Mouse (Mus musculus): ENCODE results near the gene Hectd3. TPM values are rescaled to one million over a fixed set of nuclear protein-coding genes. Genes with fewer than 3 reads are reported as not detected.

Gene Hectd3
- 6.4 and 7.9 TPM in 2 replicates for polyA plus RNA-seq (2011; ENCODE audit: insufficient read depth, insufficient read length, low read depth, missing spikeins)

- Histone ChIP-seq H3K4me3 (ENCODE audit: low read depth, low read length) (peak within 1 kb of the TSS; percentile 88), H3K9me3 (replicated peaks; ENCODE audit: control insufficient read depth, insufficient read depth, low read length, poor library complexity, severe bottlenecking) (no peaks in the 10 kb centered on the region), H3K9ac (ENCODE audit: low read depth, poor library complexity, severe bottlenecking) (peak within 1 kb of the TSS; percentile 75), H3K4me1 (ENCODE audit: control insufficient read depth, insufficient read depth, low read length) (no peaks in the 10 kb centered on the region), H3K27me3 (ENCODE audit: control insufficient read depth, insufficient read depth, low read length, poor library complexity, severe bottlenecking) (no peaks in the 10 kb centered on the region), H3K36me3 (ENCODE audit: control insufficient read depth, insufficient read depth, low read length, poor library complexity, severe bottlenecking) (no peaks in the 10 kb centered on the region), H3K27ac (ENCODE audit: insufficient read depth, low read length) (no peak within 1 kb of the TSS)
- no peak for TF ChIP-seq CTCF (IDR thresholded peaks at IDR 0.05; ENCODE audit: low read depth, low read length)
- no peak for TF ChIP-seq POLR2A (IDR thresholded peaks at IDR 0.05; ENCODE audit: insufficient read depth, low read length)
- TF ChIP-seq EP300 (IDR thresholded peaks at IDR 0.05; ENCODE audit: insufficient read depth, low read depth, low read length): no peak
These were observed at the start of gene Hectd3 for GRCm38 (mm10) chr4:116995131-116995797. Gene Hectd3 (plus strand): TSS chr4:116995317.

- TF ChIP-seq CTCF (IDR thresholded peaks at IDR 0.05; ENCODE audit: low read depth, low read length) (no peak), POLR2A (IDR thresholded peaks at IDR 0.05; ENCODE audit: insufficient read depth, low read length) (no peak), EP300 (IDR thresholded peaks at IDR 0.05; ENCODE audit: insufficient read depth, low read depth, low read length) (no peak)
These were observed 43.5 kb upstream of the Hectd3 start for GRCm38 (mm10) chr4:116951642-116952041.

GRCm38 (mm10) chr4:116954951-116955350 lies 40.2 kb upstream of the Hectd3 start:
- Histone ChIP-seq H3K9ac (ENCODE audit: low read depth, poor library complexity, severe bottlenecking) (no peak overlapping the region), H3K27ac (ENCODE audit: insufficient read depth, low read length) (no peak overlapping the region), H3K36me3 (ENCODE audit: control insufficient read depth, insufficient read depth, low read length, poor library complexity, severe bottlenecking) (no peaks in the 10 kb centered on the region), H3K4me1 (ENCODE audit: control insufficient read depth, insufficient read depth, low read length) (no peaks in the 10 kb centered on the region), H3K27me3 (ENCODE audit: control insufficient read depth, insufficient read depth, low read length, poor library complexity, severe bottlenecking) (no peaks in the 10 kb centered on the region), H3K9me3 (replicated peaks; ENCODE audit: control insufficient read depth, insufficient read depth, low read length, poor library complexity, severe bottlenecking) (no peaks in the 10 kb centered on the region), H3K4me3 (ENCODE audit: low read depth, low read length) (no peak overlapping the region)
- TF ChIP-seq CTCF (IDR thresholded peaks at IDR 0.05; ENCODE audit: low read depth, low read length) (no peak), POLR2A (IDR thresholded peaks at IDR 0.05; ENCODE audit: insufficient read depth, low read length) (no peak), EP300 (IDR thresholded peaks at IDR 0.05; ENCODE audit: insufficient read depth, low read depth, low read length) (no peak)

More at GRCm38 (mm10) chr4:116951642-116952041, 43.5 kb upstream of the Hectd3 start:
- no peak overlapping the region for H3K4me3 ChIP-seq (ENCODE audit: low read depth, low read length)
- H3K27me3 ChIP-seq (ENCODE audit: control insufficient read depth, insufficient read depth, low read length, poor library complexity, severe bottlenecking): no peaks in the 10 kb centered on the region
- no peak overlapping the region for H3K9ac ChIP-seq (ENCODE audit: low read depth, poor library complexity, severe bottlenecking)
- no peaks in the 10 kb centered on the region for H3K4me1 ChIP-seq (ENCODE audit: control insufficient read depth, insufficient read depth, low read length)
- H3K9me3 ChIP-seq (replicated peaks; ENCODE audit: control insufficient read depth, insufficient read depth, low read length, poor library complexity, severe bottlenecking): no peaks in the 10 kb centered on the region
- no peaks in the 10 kb centered on the region for H3K36me3 ChIP-seq (ENCODE audit: control insufficient read depth, insufficient read depth, low read length, poor library complexity, severe bottlenecking)
- H3K27ac ChIP-seq (ENCODE audit: insufficient read depth, low read length): no peak overlapping the region

GRCm38 (mm10) chr4:116976503-116976902 lies 18.6 kb upstream of the Hectd3 start:
- Histone ChIP-seq H3K36me3 (ENCODE audit: control insufficient read depth, insufficient read depth, low read length, poor library complexity, severe bottlenecking) (no peaks in the 10 kb centered on the region), H3K4me3 (ENCODE audit: low read depth, low read length) (no peak overlapping the region), H3K27me3 (ENCODE audit: control insufficient read depth, insufficient read depth, low read length, poor library complexity, severe bottlenecking) (no peaks in the 10 kb centered on the region), H3K9ac (ENCODE audit: low read depth, poor library complexity, severe bottlenecking) (no peak overlapping the region), H3K9me3 (replicated peaks; ENCODE audit: control insufficient read depth, insufficient read depth, low read length, poor library complexity, severe bottlenecking) (no peaks in the 10 kb centered on the region), H3K27ac (ENCODE audit: insufficient read depth, low read length) (no peak overlapping the region), H3K4me1 (ENCODE audit: control insufficient read depth, insufficient read depth, low read length) (no peaks in the 10 kb centered on the region)
- TF ChIP-seq EP300 (IDR thresholded peaks at IDR 0.05; ENCODE audit: insufficient read depth, low read depth, low read length): no peak
- no peak for TF ChIP-seq CTCF (IDR thresholded peaks at IDR 0.05; ENCODE audit: low read depth, low read length)
- no peak for TF ChIP-seq POLR2A (IDR thresholded peaks at IDR 0.05; ENCODE audit: insufficient read depth, low read length)

- no peak for TF ChIP-seq CTCF (IDR thresholded peaks at IDR 0.05; ENCODE audit: low read depth, low read length)
- no peak for TF ChIP-seq POLR2A (IDR thresholded peaks at IDR 0.05; ENCODE audit: insufficient read depth, low read length)
- TF ChIP-seq EP300 (IDR thresholded peaks at IDR 0.05; ENCODE audit: insufficient read depth, low read depth, low read length): no peak
- no peak overlapping the region for H3K9ac ChIP-seq (ENCODE audit: low read depth, poor library complexity, severe bottlenecking)
- H3K27ac ChIP-seq (ENCODE audit: insufficient read depth, low read length): no peak overlapping the region
- no peaks in the 10 kb centered on the region for H3K27me3 ChIP-seq (ENCODE audit: control insufficient read depth, insufficient read depth, low read length, poor library complexity, severe bottlenecking)
- peaks cover 2% of the 10 kb centered on the region for H3K4me1 ChIP-seq (ENCODE audit: control insufficient read depth, insufficient read depth, low read length)
- no peak overlapping the region for H3K4me3 ChIP-seq (ENCODE audit: low read depth, low read length)
- no peaks in the 10 kb centered on the region for H3K36me3 ChIP-seq (ENCODE audit: control insufficient read depth, insufficient read depth, low read length, poor library complexity, severe bottlenecking)
- H3K9me3 ChIP-seq (replicated peaks; ENCODE audit: control insufficient read depth, insufficient read depth, low read length, poor library complexity, severe bottlenecking): no peaks in the 10 kb centered on the region
These were observed 9.4 kb upstream of the Hectd3 start for GRCm38 (mm10) chr4:116985681-116986080.

- no peaks in the 10 kb centered on the region for H3K36me3 ChIP-seq (ENCODE audit: control insufficient read depth, insufficient read depth, low read length, poor library complexity, severe bottlenecking)
- TF ChIP-seq EP300 (IDR thresholded peaks at IDR 0.05; ENCODE audit: insufficient read depth, low read depth, low read length) (peak; percentile 40; the same call in 1 of the 2 replicates), CTCF (IDR thresholded peaks at IDR 0.05; ENCODE audit: low read depth, low read length) (peak; percentile 62), POLR2A (IDR thresholded peaks at IDR 0.05; ENCODE audit: insufficient read depth, low read length) (no peak)
- peaks cover 2% of the 10 kb centered on the region for H3K4me1 ChIP-seq (ENCODE audit: control insufficient read depth, insufficient read depth, low read length)
- no peaks in the 10 kb centered on the region for H3K27me3 ChIP-seq (ENCODE audit: control insufficient read depth, insufficient read depth, low read length, poor library complexity, severe bottlenecking)
- H3K9ac ChIP-seq (ENCODE audit: low read depth, poor library complexity, severe bottlenecking): no peak overlapping the region
- no peak overlapping the region for H3K27ac ChIP-seq (ENCODE audit: insufficient read depth, low read length)
- no peak overlapping the region; the same call in 1 of the 2 replicates for H3K4me3 ChIP-seq (ENCODE audit: low read depth, low read length)
- H3K9me3 ChIP-seq (replicated peaks; ENCODE audit: control insufficient read depth, insufficient read depth, low read length, poor library complexity, severe bottlenecking): no peaks in the 10 kb centered on the region
These were observed 8.6 kb upstream of the Hectd3 start for GRCm38 (mm10) chr4:116986400-116987121.
